Mouse (Mus musculus) brain, embryonic 14.5 days (tissue): Measurements from ENCODE around the gene Calm1.

Source experiments
- CTCF ChIP-seq: fragments of 200-500 bp; IDR thresholded peaks from 2 replicates; pipeline ENCODE4 v1.5.1; 2012; ENCODE audit warnings: inconsistent platforms, mild to moderate bottlenecking, moderate library complexity, borderline replicate concordance; ENCODE audit not compliant: insufficient read depth, insufficient read length; ENCODE audit errors: extremely low read depth
- POLR2A ChIP-seq: fragments of 200-500 bp; IDR thresholded peaks from 2 replicates; pipeline ENCODE4 v1.6.1; 2012; ENCODE audit warnings: mild to moderate bottlenecking, inconsistent platforms, borderline replicate concordance; ENCODE audit not compliant: poor library complexity, insufficient read depth, insufficient read length, severe bottlenecking; ENCODE audit errors: extremely low read depth

DNA sequence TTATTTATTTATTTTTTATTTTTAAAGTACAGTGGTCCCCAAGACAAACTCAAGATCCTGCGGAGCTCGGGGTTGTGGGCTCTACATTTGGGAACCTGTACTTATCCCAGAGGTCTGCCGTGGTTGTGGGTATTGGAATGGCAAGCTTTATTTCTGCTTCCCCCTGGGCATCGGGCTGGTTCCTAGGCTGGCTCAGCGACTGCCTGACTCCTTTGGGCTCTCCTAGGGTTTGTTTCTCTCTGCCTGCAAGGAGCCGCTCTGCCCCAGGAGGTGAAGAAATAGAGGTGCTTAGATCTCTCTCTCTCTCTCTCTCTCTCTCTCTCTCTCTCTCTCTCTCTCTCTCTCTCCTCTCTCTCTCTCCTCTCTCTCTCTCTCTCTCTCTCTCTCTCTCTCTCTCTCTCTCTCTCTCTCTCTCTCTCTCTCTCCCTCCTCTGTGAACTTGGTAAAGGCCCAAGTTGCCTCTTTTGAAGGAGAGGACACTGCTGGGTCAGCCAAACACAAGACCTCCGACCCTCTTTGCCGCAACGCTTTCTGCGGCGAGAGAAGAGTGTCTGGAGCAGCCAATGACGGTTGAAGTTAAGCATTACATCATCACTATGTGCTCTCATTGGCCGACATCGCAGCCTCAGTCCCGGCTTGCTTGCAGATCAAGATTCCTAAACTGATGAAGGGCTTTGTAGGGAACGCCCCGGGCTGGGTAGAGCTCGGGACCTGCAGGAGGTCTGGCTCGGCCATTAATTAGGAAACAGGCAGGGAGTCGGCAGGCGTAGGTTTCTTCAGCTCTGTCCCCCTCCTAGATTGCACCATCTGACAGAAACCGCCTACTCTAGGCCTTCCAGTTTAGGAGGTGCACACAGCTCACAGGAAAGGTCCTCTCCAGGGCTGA, 42.9 kb downstream of the Calm1 start:
- TF ChIP-seq CTCF (no peak), POLR2A (peak; percentile 32; the same call in 1 of the 2 replicates)
